Mouse (Mus musculus) stomach, embryonic 15.5 days (tissue): ENCODE results near the gene Ppp1r15a. TPM values are rescaled to one million over a fixed set of nuclear protein-coding genes. Genes with fewer than 3 reads are reported as not detected.
A peak's percentile ranks its signal among the peaks of the same experiment; 100 is the strongest.

Experiments
- ATAC-seq: fragments of 200-750 bp; cut with Nextera tagmentation; 2 replicates; pipeline ENCODE4 v1.8.0; 2017; ENCODE audit warnings: low read depth, moderate number of reproducible peaks, moderate TSS enrichment; ENCODE audit not compliant: insufficient read depth, low FRiP score
- H3K27ac ChIP-seq: fragments of 300-500 bp; sonication (generic); 2 replicates; pipeline ENCODE4 v1.5.1; 2015; ENCODE audit warnings: mild to moderate bottlenecking, inconsistent platforms
- H3K27me3 ChIP-seq: fragments of 300-500 bp; sonication (generic); replicated peaks from 2 replicates; pipeline ENCODE4 v1.6.1; 2015; ENCODE audit warnings: inconsistent platforms
- H3K36me3 ChIP-seq: fragments of 300-500 bp; sonication (generic); 2 replicates; pipeline ENCODE4 v1.6.1; 2015; ENCODE audit warnings: inconsistent platforms
- H3K4me1 ChIP-seq: fragments of 300-500 bp; sonication (generic); 2 replicates; pipeline ENCODE4 v1.6.1; 2015; ENCODE audit warnings: inconsistent platforms
- H3K4me2 ChIP-seq: fragments of 300-500 bp; sonication (generic); 2 replicates; pipeline ENCODE4 v1.6.1; 2015; ENCODE audit warnings: mild to moderate bottlenecking, inconsistent platforms
- H3K4me3 ChIP-seq: fragments of 300-500 bp; sonication (generic); replicated peaks from 2 replicates; pipeline ENCODE4 v1.5.1; 2015; ENCODE audit warnings: inconsistent platforms
- H3K9ac ChIP-seq: fragments of 300-500 bp; sonication (generic); 2 replicates; pipeline ENCODE4 v1.6.1; 2015; ENCODE audit warnings: inconsistent platforms
- H3K9me3 ChIP-seq: fragments of 300-500 bp; sonication (generic); 2 replicates; pipeline ENCODE4 v1.6.1; 2016; ENCODE audit warnings: inconsistent platforms
- WGBS: fragments of 180-500 bp; shearing (Covaris S2); methylation state at CpG from one replicate; pipeline ENCODE4 v1.1.7; 2015; 5-methylcytosine and 5-hydroxymethylcytosine counted together
- polyA plus RNA-seq: library from polyadenylated mRNA; unstranded; fragments of >200 nt; fragmentation: Nextera tagmentation; extraction: Ambion mirVana; gene quantifications from 2 replicates; pipeline ENCODE4 v1.2.1, GENCODE M21; 2015

Ppp1r15a gene
- 21.1 and 36.1 TPM in 2 replicates for polyA plus RNA-seq

GRCm38 (mm10) chr7:45525809-45526473, at the start of gene Ppp1r15a, which contains the start of gene Plekha4:
Gene Ppp1r15a, minus strand, starts transcription at chr7:45526268.
Gene Plekha4, plus strand, starts transcription at chr7:45526330.
- WGBS = under 1% methylated on average over 54 of the region's 54 CpGs
- Histone ChIP-seq H3K36me3 (no peaks in the 10 kb centered on the region), H3K4me1 (peaks cover 34% of the 10 kb centered on the region)

GRCm38 (mm10) chr7:45574472-45575379, 48.7 kb upstream of the Ppp1r15a start:
- Histone ChIP-seq H3K4me1 (peaks cover 15% of the 10 kb centered on the region; the same call in 1 of the 2 replicates), H3K9me3 (no peaks in the 10 kb centered on the region), H3K27ac (no peak overlapping the region; the same call in 1 of the 2 replicates), H3K9ac (no peak overlapping the region), H3K4me3 (no peak overlapping the region), H3K36me3 (peaks cover 11% of the 10 kb centered on the region), H3K27me3 (no peaks in the 10 kb centered on the region), H3K4me2 (peak overlapping the region; percentile 5; the same call in 1 of the 2 replicates)
- ATAC-seq = no peak
- 78% methylated on average over 15 of the region's 15 CpGs for WGBS

More at GRCm38 (mm10) chr7:45525809-45526473, at the start of gene Ppp1r15a, which contains the start of gene Plekha4:
- no peaks in the 10 kb centered on the region for H3K27me3 ChIP-seq
- H3K4me3 ChIP-seq = peak within 1 kb of the TSS; percentile 78
- H3K27ac ChIP-seq = peak within 1 kb of the TSS; percentile 95
- peak within 1 kb of the TSS; percentile 78 for H3K4me2 ChIP-seq
- H3K9me3 ChIP-seq = no peaks in the 10 kb centered on the region
- ATAC-seq = peak; percentile 81
- H3K9ac ChIP-seq = peak within 1 kb of the TSS; percentile 78

- no peak overlapping the region for H3K4me3 ChIP-seq
- H3K27ac ChIP-seq = no peak overlapping the region
- no peaks in the 10 kb centered on the region for H3K9me3 ChIP-seq
- no peak overlapping the region for H3K9ac ChIP-seq
- H3K4me2 ChIP-seq = no peak overlapping the region
- H3K36me3 ChIP-seq = peaks cover 11% of the 10 kb centered on the region
- no peak for ATAC-seq
- peaks cover 15% of the 10 kb centered on the region; the same call in 1 of the 2 replicates for H3K4me1 ChIP-seq
- H3K27me3 ChIP-seq = no peaks in the 10 kb centered on the region
- WGBS = 61% methylated on average over 8 of the region's 8 CpGs
These were observed 47.9 kb upstream of the Ppp1r15a start for GRCm38 (mm10) chr7:45573954-45574353.

- no peaks in the 10 kb centered on the region for H3K9me3 ChIP-seq
- WGBS = 38% methylated on average over 1 of the region's 1 CpGs
- H3K4me3 ChIP-seq = no peak overlapping the region
- no peak for ATAC-seq
- no peaks in the 10 kb centered on the region for H3K27me3 ChIP-seq
- peaks cover 9% of the 10 kb centered on the region for H3K36me3 ChIP-seq
- H3K4me1 ChIP-seq = peaks cover 24% of the 10 kb centered on the region; the same call in 1 of the 2 replicates
- H3K27ac ChIP-seq = peak overlapping the region; percentile 91; the same call in 1 of the 2 replicates
- no peak overlapping the region for H3K9ac ChIP-seq
- peak overlapping the region; percentile 76 for H3K4me2 ChIP-seq
These were observed 45.9 kb upstream of the Ppp1r15a start for GRCm38 (mm10) chr7:45571966-45572365.

- peak within 1 kb of the TSS; percentile 74 for H3K9ac ChIP-seq
- H3K4me1 ChIP-seq = peaks cover 24% of the 10 kb centered on the region; the same call in 1 of the 2 replicates
- WGBS = under 1% methylated on average over 38 of the region's 42 CpGs
- no peaks in the 10 kb centered on the region for H3K27me3 ChIP-seq
- H3K9me3 ChIP-seq = no peaks in the 10 kb centered on the region
- peak within 1 kb of the TSS; percentile 91 for H3K27ac ChIP-seq
- no peaks in the 10 kb centered on the region for H3K36me3 ChIP-seq
- H3K4me3 ChIP-seq = peak within 1 kb of the TSS; percentile 80
- peak within 1 kb of the TSS; percentile 76 for H3K4me2 ChIP-seq
- peak; percentile 69 for ATAC-seq
These were observed 44.2 kb upstream of the Ppp1r15a start, which contains the start of gene Bcat2 for GRCm38 (mm10) chr7:45570103-45570741. Gene Bcat2, plus strand, starts transcription at chr7:45570153.

- peak; percentile 2; the same call in 1 of the 2 replicates for ATAC-seq
- 73% methylated on average over 10 of the region's 10 CpGs for WGBS
- Histone ChIP-seq H3K36me3 (no peaks in the 10 kb centered on the region), H3K4me2 (peak overlapping the region; percentile 78), H3K4me1 (peaks cover 24% of the 10 kb centered on the region; the same call in 1 of the 2 replicates), H3K27me3 (no peaks in the 10 kb centered on the region), H3K9ac (no peak overlapping the region), H3K4me3 (peak overlapping the region; percentile 47), H3K9me3 (no peaks in the 10 kb centered on the region), H3K27ac (peak overlapping the region; percentile 91)
These were observed 42.8 kb upstream of the Ppp1r15a start for GRCm38 (mm10) chr7:45568601-45569473.

GRCm38 (mm10) chr7:45567780-45568516, 41.9 kb upstream of the Ppp1r15a start:
- H3K9me3 ChIP-seq = no peaks in the 10 kb centered on the region
- H3K4me3 ChIP-seq = peak overlapping the region; percentile 47
- peak overlapping the region; percentile 78 for H3K4me2 ChIP-seq
- H3K36me3 ChIP-seq = no peaks in the 10 kb centered on the region
- 0 out of 2 replicates have a peak overlapping the region, but pooled peaks have one; percentile 20 for H3K9ac ChIP-seq
- WGBS = 2% methylated on average over 24 of the region's 24 CpGs
- peaks cover 24% of the 10 kb centered on the region; the same call in 1 of the 2 replicates for H3K4me1 ChIP-seq
- ATAC-seq = peak; percentile 96
- peak overlapping the region; percentile 91 for H3K27ac ChIP-seq
- no peaks in the 10 kb centered on the region for H3K27me3 ChIP-seq

- no peak for ATAC-seq
- Histone ChIP-seq H3K27ac (peak overlapping the region; percentile 91), H3K9me3 (no peaks in the 10 kb centered on the region), H3K36me3 (no peaks in the 10 kb centered on the region), H3K27me3 (no peaks in the 10 kb centered on the region), H3K4me3 (no peak overlapping the region), H3K4me1 (peaks cover 25% of the 10 kb centered on the region; the same call in 1 of the 2 replicates), H3K4me2 (peak overlapping the region; percentile 78; the same call in 1 of the 2 replicates), H3K9ac (no peak overlapping the region)
- WGBS = 69% methylated on average over 8 of the region's 8 CpGs
These were observed 41.2 kb upstream of the Ppp1r15a start for GRCm38 (mm10) chr7:45567112-45567779.

- Histone ChIP-seq H3K27me3 (no peaks in the 10 kb centered on the region), H3K36me3 (no peaks in the 10 kb centered on the region), H3K4me3 (no peak overlapping the region), H3K9ac (no peak overlapping the region), H3K4me2 (no peak overlapping the region), H3K4me1 (peaks cover 25% of the 10 kb centered on the region), H3K9me3 (no peaks in the 10 kb centered on the region), H3K27ac (no peak overlapping the region)
- WGBS = 92% methylated on average over 9 of the region's 9 CpGs
- ATAC-seq = no peak
These were observed 39.4 kb upstream of the Ppp1r15a start for GRCm38 (mm10) chr7:45565446-45565845.

GRCm38 (mm10) chr7:45564811-45565210, 38.7 kb upstream of the Ppp1r15a start:
- no peak for ATAC-seq
- H3K4me3 ChIP-seq = no peak overlapping the region
- H3K36me3 ChIP-seq = no peaks in the 10 kb centered on the region
- peak overlapping the region; percentile 44; the same call in 1 of the 2 replicates for H3K27ac ChIP-seq
- H3K4me1 ChIP-seq = peaks cover 23% of the 10 kb centered on the region
- H3K9ac ChIP-seq = no peak overlapping the region
- H3K4me2 ChIP-seq = no peak overlapping the region
- H3K9me3 ChIP-seq = no peaks in the 10 kb centered on the region
- WGBS = 46% methylated on average over 2 of the region's 2 CpGs
- H3K27me3 ChIP-seq = no peaks in the 10 kb centered on the region
